ENCODE assay signal across 15 mouse cellular contexts in the genomic region with DNA sequence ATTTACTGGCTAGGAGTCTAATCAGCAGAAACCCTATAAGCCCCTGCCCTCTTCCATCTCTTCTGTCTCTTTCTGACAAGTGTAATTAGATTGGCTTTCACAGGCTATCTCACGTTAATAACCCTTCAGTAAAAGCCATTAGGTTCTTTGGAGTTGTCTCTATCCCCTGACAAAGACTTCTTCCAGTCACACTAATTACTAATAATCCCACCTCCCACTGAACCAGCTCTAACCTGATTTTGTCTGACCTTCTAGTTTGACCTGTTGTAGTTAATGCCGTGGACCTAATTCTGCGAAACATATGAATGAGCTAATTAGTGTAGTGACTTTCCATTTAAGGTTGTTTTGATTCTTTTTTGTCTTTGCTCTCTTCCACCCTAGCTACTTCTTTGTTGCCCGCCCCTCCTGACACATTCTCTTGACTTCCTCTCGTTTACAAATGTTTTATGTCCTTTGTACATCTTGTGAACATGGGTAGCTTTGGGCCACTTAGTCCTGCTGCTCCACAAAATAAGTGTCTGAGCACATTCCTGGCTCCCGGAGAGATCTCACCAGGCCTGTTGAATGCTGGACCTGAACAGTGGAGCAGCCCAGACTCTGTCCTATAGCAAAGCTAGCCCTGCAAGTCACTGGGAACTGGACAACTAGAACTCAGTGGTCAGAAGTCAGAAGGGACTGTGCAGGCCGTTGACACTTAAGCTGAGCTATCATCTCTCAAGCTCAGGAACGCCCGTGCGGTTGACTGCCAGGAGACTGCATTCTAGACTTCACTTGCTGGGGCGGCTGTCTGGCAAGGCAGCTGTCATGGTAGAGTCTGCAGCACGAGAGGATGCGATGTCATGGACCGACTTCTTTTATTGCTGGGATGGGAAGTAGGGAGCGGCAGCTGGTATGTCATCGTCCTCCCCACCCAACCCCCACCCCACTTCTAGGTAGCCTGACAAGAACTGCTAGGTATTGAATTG. TPM values are rescaled to one million over a fixed set of nuclear protein-coding genes. Genes with fewer than 3 reads are reported as not detected.
A peak's percentile ranks its signal among the peaks of the same experiment; 100 is the strongest.
DNase-seq lines count a peak whose midpoint lies in the region; ATAC-seq and TF ChIP-seq lines count a peak whose summit lies in the region.
"Had no signal": no experiment of that assay in that cellular context is flagged by ENCODE, and none has a peak within 500 bp of the region (broad histone marks: within the 10 kb centered on the region; RNA-seq: fewer than 3 reads in every experiment).

No protein-coding gene starts in this region.

- no peak overlapping the region for H3K4me2 ChIP-seq in forebrain, embryonic 11.5 days (ENCODE audit: low read depth, low read length, severe bottlenecking)
- H3K4me2 ChIP-seq in forebrain, embryonic 14.5 days (ENCODE audit: low read length): no peak overlapping the region
- H3K4me2 ChIP-seq in kidney, postnatal 0 days (ENCODE audit: low read length): no peak overlapping the region
- no peak overlapping the region for H3K4me2 ChIP-seq in limb, embryonic 13.5 days (replicated peaks)
- H3K4me2 ChIP-seq: heart, embryonic 12.5 days; stomach, embryonic 15.5 days had no signal

- TF ChIP-seq CTCF in kidney, postnatal 0 days (IDR thresholded peaks at IDR 0.05; ENCODE audit: low read depth): no peak

- H3K4me1 ChIP-seq in forebrain, embryonic 11.5 days (replicated peaks; ENCODE audit: control insufficient read depth, insufficient read depth, low read length): peaks cover 16% of the 10 kb centered on the region
- no peaks in the 10 kb centered on the region for H3K4me1 ChIP-seq in forebrain, embryonic 14.5 days (ENCODE audit: control insufficient read depth, insufficient read depth, low read length)
- H3K4me1 ChIP-seq in kidney, postnatal 0 days (replicated peaks; ENCODE audit: insufficient read depth, low read length): peaks cover 5% of the 10 kb centered on the region; the same call in 1 of the 2 replicates
- H3K4me1 ChIP-seq in limb, embryonic 13.5 days: peaks cover 46% of the 10 kb centered on the region

- WGBS in forebrain, embryonic 11.5 days: 30% methylated on average over 16 of the region's 16 CpGs
- 22% methylated on average over 16 of the region's 16 CpGs for WGBS in forebrain, embryonic 14.5 days
- 38% methylated on average over 16 of the region's 16 CpGs for WGBS in kidney, postnatal 0 days
- 38% methylated on average over 16 of the region's 16 CpGs for WGBS in limb, embryonic 13.5 days

- H3K4me3 ChIP-seq in forebrain, embryonic 11.5 days (ENCODE audit: low read depth, low read length): no peak overlapping the region
- H3K4me3 ChIP-seq in forebrain, embryonic 14.5 days (ENCODE audit: low read depth, low read length): no peak overlapping the region
- H3K4me3 ChIP-seq in kidney, postnatal 0 days (replicated peaks; ENCODE audit: low read depth, low read length): no peak overlapping the region
- no peak overlapping the region for H3K4me3 ChIP-seq in limb, embryonic 13.5 days
- H3K4me3 ChIP-seq: heart, embryonic 12.5 days; megakaryocyte, embryonic 14.5 days; stomach, embryonic 15.5 days had no signal

- ATAC-seq in forebrain, embryonic 11.5 days (replicated peaks; ENCODE audit: low FRiP score): peak; percentile 42; the same call in 1 of the 2 replicates
- no peak for ATAC-seq in forebrain, embryonic 14.5 days
- ATAC-seq in kidney, postnatal 0 days (replicated peaks; ENCODE audit: low FRiP score, low read depth): no peak
- ATAC-seq in limb, embryonic 13.5 days (ENCODE audit: low FRiP score, low read depth): peak; percentile 30; the same call in 1 of the 2 replicates
- ATAC-seq: hindbrain, embryonic 16.5 days; liver, postnatal 0 days had no signal

- no peak overlapping the region for H3K9ac ChIP-seq in forebrain, embryonic 11.5 days (ENCODE audit: low read length)
- no peak overlapping the region for H3K9ac ChIP-seq in forebrain, embryonic 14.5 days (ENCODE audit: low read length)
- no peak overlapping the region for H3K9ac ChIP-seq in kidney, postnatal 0 days (ENCODE audit: low read depth, low read length)
- H3K9ac ChIP-seq in limb, embryonic 13.5 days: no peak overlapping the region
- H3K9ac ChIP-seq: heart, embryonic 12.5 days; liver, postnatal 0 days; stomach, embryonic 15.5 days had no signal

- H3K36me3 ChIP-seq in forebrain, embryonic 11.5 days (ENCODE audit: control insufficient read depth, insufficient read depth, low read length): no peaks in the 10 kb centered on the region
- no peaks in the 10 kb centered on the region for H3K36me3 ChIP-seq in forebrain, embryonic 14.5 days (ENCODE audit: control insufficient read depth, insufficient read depth, low read length)
- H3K36me3 ChIP-seq in kidney, postnatal 0 days (ENCODE audit: insufficient read depth, low read length): peaks cover 15% of the 10 kb centered on the region; the same call in 1 of the 2 replicates
- peaks cover 17% of the 10 kb centered on the region for H3K36me3 ChIP-seq in limb, embryonic 13.5 days

- no peaks in the 10 kb centered on the region for H3K9me3 ChIP-seq in forebrain, embryonic 11.5 days (ENCODE audit: control insufficient read depth, low read length)
- H3K9me3 ChIP-seq in forebrain, embryonic 14.5 days (replicated peaks; ENCODE audit: control insufficient read depth, low read length): no peaks in the 10 kb centered on the region
- H3K9me3 ChIP-seq in kidney, postnatal 0 days (replicated peaks; ENCODE audit: low read length): no peaks in the 10 kb centered on the region
- H3K9me3 ChIP-seq in limb, embryonic 13.5 days: no peaks in the 10 kb centered on the region
- H3K9me3 ChIP-seq: heart, embryonic 12.5 days; megakaryocyte, embryonic 14.5 days; stomach, embryonic 15.5 days had no signal

- H3K27ac ChIP-seq in forebrain, embryonic 11.5 days (ENCODE audit: low read depth, low read length): no peak overlapping the region
- no peak overlapping the region for H3K27ac ChIP-seq in forebrain, embryonic 14.5 days (ENCODE audit: low read depth, low read length)
- no peak overlapping the region for H3K27ac ChIP-seq in kidney, postnatal 0 days
- peak overlapping the region; percentile 29; the same call in 1 of the 2 replicates for H3K27ac ChIP-seq in limb, embryonic 13.5 days
- H3K27ac ChIP-seq: stomach, embryonic 15.5 days had no signal

- no peak for DNase-seq in forebrain, embryonic 11.5 days (ENCODE audit: low spot score)
- DNase-seq in forebrain, embryonic 14.5 days (ENCODE audit: low spot score): no peak
- DNase-seq in kidney, postnatal 0 days (ENCODE audit: low spot score): peak; percentile 39
- DNase-seq in kidney, postnatal 14 days: no peak
- peak; percentile 56 for DNase-seq in ZHBTc4 (ENCODE audit: low read depth, low spot score)
- no peak for DNase-seq in thymus, postnatal 36 days
- DNase-seq in c-Kit-positive CD71-positive TER-119-positive erythroid progenitor cells, embryonic 14.5 days (ENCODE audit: low spot score): no peak
- DNase-seq: adrenal gland, adult 2 months; liver, postnatal 0 days; right cerebral cortex, postnatal 14 days had no signal

- H3K27me3 ChIP-seq in forebrain, embryonic 11.5 days (ENCODE audit: control insufficient read depth, insufficient read depth, low read length): peaks cover 8% of the 10 kb centered on the region; the same call in 1 of the 2 replicates
- H3K27me3 ChIP-seq in forebrain, embryonic 14.5 days (replicated peaks; ENCODE audit: control insufficient read depth, insufficient read depth, low read length): 0 out of 2 replicates have a peak, but pooled peaks cover 6% of the 10 kb centered on the region
- no peaks in the 10 kb centered on the region for H3K27me3 ChIP-seq in kidney, postnatal 0 days (ENCODE audit: insufficient read depth, low read length)
- no peaks in the 10 kb centered on the region for H3K27me3 ChIP-seq in limb, embryonic 13.5 days
- H3K27me3 ChIP-seq: megakaryocyte, embryonic 14.5 days; stomach, embryonic 15.5 days had no signal

RNA-seq across cellular contexts. Expression of gene Myo10, which starts 47.2 kb away (rescaled TPM):
- 72.6 and 72.7 TPM in 2 replicates for polyA plus RNA-seq in forebrain, embryonic 11.5 days (2014; fragmentation: Nextera tagmentation; extraction: Ambion mirVana)
- polyA plus RNA-seq in forebrain, embryonic 14.5 days (2014; fragmentation: Nextera tagmentation; extraction: Ambion mirVana): 36.2 and 41.6 TPM in 2 replicates
- polyA plus RNA-seq in kidney, postnatal 0 days (2015; fragmentation: Nextera tagmentation; extraction: Ambion mirVana): 25.8 and 29.3 TPM in 2 replicates
- 30.3 and 32.3 TPM in 2 replicates for polyA plus RNA-seq in limb, embryonic 13.5 days (2015; fragmentation: Nextera tagmentation; extraction: Ambion mirVana)

Comparison
In these comparisons a context has a peak if more than half of its experiments do, and no peak if none do; other contexts are left out.
1. ATAC-seq: peak in forebrain, embryonic 11.5 days (single experiment) and limb, embryonic 13.5 days (single experiment); none in forebrain, embryonic 14.5 days (single experiment) and kidney, postnatal 0 days (single experiment).
2. DNase-seq: peak in kidney, postnatal 0 days (single experiment) and ZHBTc4 (single experiment); none in forebrain, embryonic 11.5 days (single experiment), forebrain, embryonic 14.5 days (single experiment), kidney, postnatal 14 days (single experiment), thymus, postnatal 36 days (0 of 2) and c-Kit-positive CD71-positive TER-119-positive erythroid progenitor cells, embryonic 14.5 days (single experiment).